Mouse (Mus musculus) gastrocnemius, adult 2 months (tissue): ENCODE data around the gene C1qtnf4. TPM values are rescaled to one million over a fixed set of nuclear protein-coding genes. Genes with fewer than 3 reads are reported as not detected.
A peak's percentile ranks its signal among the peaks of the same experiment; 100 is the strongest.

ENCODE experiments used
- DNase-seq: peaks from one replicate; pipeline ENCODE4 v3.0.0; 2022
- H3K27ac ChIP-seq: fragments of 200-600 bp; 2 replicates; pipeline ENCODE4 v1.8.1; 2022; ENCODE audit warnings: mild to moderate bottlenecking
- H3K4me3 ChIP-seq: fragments of 200-600 bp; 2 replicates; pipeline ENCODE4 v1.8.1; 2022; ENCODE audit warnings: mild to moderate bottlenecking, moderate library complexity
- CTCF ChIP-seq: fragments of 200-600 bp; IDR thresholded peaks from 2 replicates; pipeline ENCODE4 v1.8.1; 2022; ENCODE audit warnings: antibody characterized with exemption, mild to moderate bottlenecking, moderate library complexity
- intact Hi-C: fragments of 180-260 bp; cut with DNase I; formaldehyde crosslinking; loops from one replicate; pipeline ENCODE4 v1.15.1; 2025
- total RNA-seq, 2 experiments: library from RNA; stranded (reverse); gene quantifications; 2 replicates each; pipeline ENCODE4 v1.2.3; 2021

C1qtnf4 gene
- total RNA-seq, 2 experiments from 2014 or later, result 4.3 to 6.1 TPM

GRCm38 (mm10) chr2:90916560-90917232 is 31.0 kb downstream of the C1qtnf4 start:
- peak overlapping the region; percentile 98 for H3K27ac ChIP-seq
- H3K4me3 ChIP-seq, result peak overlapping the region; percentile 89
- DNase-seq, result no peak
- intact Hi-C loops, result no loop called here
- TF ChIP-seq CTCF, result no peak

- peak; percentile 94 for DNase-seq
- H3K4me3 ChIP-seq, result peak overlapping the region; percentile 89
- H3K27ac ChIP-seq, result peak overlapping the region; percentile 98
- intact Hi-C loops, result no loop called here
- peak; percentile 35 for TF ChIP-seq CTCF
These were observed 31.8 kb downstream of the C1qtnf4 start for GRCm38 (mm10) chr2:90917233-90917998.

GRCm38 (mm10) chr2:90917999-90918698 is 32.5 kb downstream of the C1qtnf4 start:
- no peak for DNase-seq
- intact Hi-C loops, result no loop called here
- H3K4me3 ChIP-seq, result peak overlapping the region; percentile 89

DNA sequence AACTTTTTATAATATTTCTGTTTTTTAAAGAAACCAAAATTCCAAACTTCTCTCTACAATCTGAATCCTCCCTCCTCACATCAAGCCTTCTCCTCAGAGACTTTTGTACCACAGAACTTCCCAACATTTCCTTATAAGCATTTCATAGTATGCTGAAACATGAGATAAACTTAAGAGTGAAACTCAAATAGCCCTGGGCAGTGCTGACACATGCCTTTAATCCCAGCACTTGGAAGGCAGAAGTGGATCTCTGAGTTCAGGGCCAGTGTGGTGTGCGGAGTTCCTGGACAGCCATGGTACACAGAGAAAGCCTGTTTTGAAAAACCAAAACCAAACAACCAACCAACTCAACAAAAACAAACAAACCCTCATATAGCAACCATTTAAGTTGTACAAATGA is 35.5 kb downstream of the C1qtnf4 start:
- intact Hi-C loops, result no loop called here
- peak; percentile 39 for DNase-seq
- TF ChIP-seq CTCF, result no peak
- no peak overlapping the region for H3K4me3 ChIP-seq
- H3K27ac ChIP-seq, result peak overlapping the region; percentile 78

More at GRCm38 (mm10) chr2:90917999-90918698, 32.5 kb downstream of the C1qtnf4 start:
- no peak for TF ChIP-seq CTCF
- H3K27ac ChIP-seq, result peak overlapping the region; percentile 98

DNA sequence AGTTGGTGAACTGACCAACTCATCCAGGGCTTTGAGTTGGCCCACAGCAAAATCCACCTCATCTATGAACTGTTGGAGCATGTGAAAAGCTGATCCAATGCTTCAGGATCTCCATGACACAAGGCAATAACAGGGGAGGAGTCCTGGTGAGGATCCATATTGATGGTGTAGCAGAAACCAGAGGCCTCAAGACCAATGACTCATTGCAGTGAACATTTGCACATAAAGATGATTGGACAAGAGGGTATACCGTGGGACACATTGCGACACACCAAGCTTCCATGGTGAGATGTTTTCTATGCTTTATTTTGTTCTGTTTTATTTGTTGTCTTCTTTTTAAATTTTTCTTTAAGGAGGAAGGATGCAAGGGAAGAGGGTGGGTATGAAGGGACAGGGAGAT is 37.0 kb downstream of the C1qtnf4 start:
- intact Hi-C loops, result loop anchor here (2.0 kb wide), 1 partner anchor 16 kb away; no protein-coding TSS in a partner anchor
- H3K4me3 ChIP-seq, result no peak overlapping the region
- no peak for DNase-seq
- no peak for TF ChIP-seq CTCF
- H3K27ac ChIP-seq, result no peak overlapping the region; the same call in 1 of the 2 replicates

- H3K4me3 ChIP-seq, result no peak overlapping the region
- intact Hi-C loops, result no loop called here
- no peak for DNase-seq
- TF ChIP-seq CTCF, result no peak
- no peak overlapping the region for H3K27ac ChIP-seq
These were observed 42.9 kb downstream of the C1qtnf4 start for GRCm38 (mm10) chr2:90928566-90928965.

GRCm38 (mm10) chr2:90931829-90932228 is 46.2 kb downstream of the C1qtnf4 start:
- no peak for DNase-seq
- intact Hi-C loops, result no loop called here
- Histone ChIP-seq H3K4me3 (no peak overlapping the region), H3K27ac (no peak overlapping the region)
- TF ChIP-seq CTCF, result no peak

DNA sequence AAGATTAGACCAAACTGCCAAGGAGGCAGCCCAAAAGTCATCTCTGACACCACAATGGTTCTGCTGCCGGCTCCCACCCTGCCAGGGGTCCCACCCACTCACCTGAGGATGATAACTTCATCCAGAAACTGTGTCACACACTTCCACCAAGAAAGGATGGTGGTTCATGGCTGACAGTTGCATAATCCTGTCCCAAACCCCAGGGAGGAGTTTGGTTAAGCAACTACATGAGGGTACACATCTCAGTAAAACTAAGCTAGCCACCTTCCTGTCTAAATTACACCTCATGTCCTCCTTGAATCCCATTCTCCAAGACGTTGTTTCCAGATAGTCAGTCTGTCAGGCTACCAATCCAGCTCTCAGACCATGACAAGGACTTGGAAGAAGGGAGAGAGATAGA is 46.6 kb downstream of the C1qtnf4 start:
- Histone ChIP-seq H3K4me3 (no peak overlapping the region), H3K27ac (no peak overlapping the region)
- no peak for TF ChIP-seq CTCF
- DNase-seq, result no peak
- intact Hi-C loops, result no loop called here

DNA sequence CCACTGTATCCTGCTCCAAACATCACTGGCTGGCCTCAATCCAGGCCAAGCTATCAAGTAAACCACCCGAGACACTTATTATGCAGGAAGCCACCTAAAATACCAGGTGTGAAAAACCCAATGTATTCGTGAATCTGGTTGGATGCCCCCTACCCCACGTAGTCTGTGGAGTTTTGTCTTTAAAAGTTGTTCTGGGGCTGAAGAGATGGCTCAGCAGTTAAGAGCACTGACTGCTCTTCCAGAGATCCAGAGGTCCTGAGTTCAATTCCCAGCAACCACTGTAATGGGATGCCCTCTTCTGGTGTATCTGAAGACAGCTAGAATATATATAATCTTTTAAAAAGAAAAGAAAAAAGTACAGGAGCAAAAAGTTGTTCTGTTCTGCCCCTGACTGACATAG is 52.7 kb downstream of the C1qtnf4 start:
- intact Hi-C loops, result loop anchor here (2.0 kb wide), 1 partner anchor 16 kb away; no protein-coding TSS in a partner anchor

GRCm38 (mm10) chr2:90939750-90940149 is 54.1 kb downstream of the C1qtnf4 start:
- no peak for TF ChIP-seq CTCF

More for the DNA sequence above, 52.7 kb downstream of the C1qtnf4 start:
- no peak overlapping the region for H3K4me3 ChIP-seq
- no peak for DNase-seq
- no peak for TF ChIP-seq CTCF
- H3K27ac ChIP-seq, result no peak overlapping the region

More at GRCm38 (mm10) chr2:90939750-90940149, 54.1 kb downstream of the C1qtnf4 start:
- intact Hi-C loops, result loop anchor here (2.0 to 5.0 kb wide), 4 partner anchors 17 to 113 kb away; partner anchors contain the start of genes Kbtbd4, Ndufs3, Psmc3 and Rapsn
- DNase-seq, result no peak
- H3K4me3 ChIP-seq, result peak overlapping the region; percentile 92
- H3K27ac ChIP-seq, result peak overlapping the region; percentile 9; the same call in 1 of the 2 replicates

Other genes with a start within 250 kb of the C1qtnf4 start
- gene Nup160, start 208.6 kb upstream of the C1qtnf4 start, total RNA-seq, result 10 to 100 TPM; 11.2 to 12.5 TPM
- 10 to 100 TPM; 17.9 to 19.7 TPM for gene Fnbp4, start 140.5 kb upstream of the C1qtnf4 start, total RNA-seq
- gene Agbl2, start 103.1 kb upstream of the C1qtnf4 start, total RNA-seq, result under 1 TPM; 0.18 to 0.20 TPM
- gene Mtch2, start 38.7 kb upstream of the C1qtnf4 start, total RNA-seq, result 100 to 1,000 TPM; 156 to 179 TPM
- 10 to 100 TPM; 18.5 to 20.6 TPM for gene Kbtbd4, start 18.9 kb downstream of the C1qtnf4 start, total RNA-seq
- 100 to 1,000 TPM; 460 to 625 TPM for gene Ndufs3, start 19.0 kb downstream of the C1qtnf4 start, total RNA-seq
- gene Celf1, start 54.5 kb downstream of the C1qtnf4 start, total RNA-seq, result 10 to 100 TPM; 59.5 to 62.3 TPM
- gene Rapsn, start 149.8 kb downstream of the C1qtnf4 start, total RNA-seq, result 10 to 100 TPM; 28.3 to 30.2 TPM
- 100 to 1,000 TPM; 226 to 256 TPM for gene Psmc3, start 168.1 kb downstream of the C1qtnf4 start, total RNA-seq
- 10 to 100 TPM; 18.7 to 22.0 TPM for gene Slc39a13, start 184.6 kb downstream of the C1qtnf4 start, total RNA-seq
- 1 to 10 TPM in 1 of 2 experiments, under 1 TPM in 1; 0.87 to 1.2 TPM for gene Spi1, start 196.5 kb downstream of the C1qtnf4 start, total RNA-seq
- under 1 TPM in 1 of 2 experiments, not detected in 1; 0.06 TPM for gene Mybpc3, start 232.3 kb downstream of the C1qtnf4 start, total RNA-seq